Mouse (Mus musculus) right cerebral cortex, postnatal 25 days (tissue): ENCODE results near the gene Rtn4rl1.

Experiments
- DNase-seq: peaks from one replicate; pipeline ENCODE4 v3.0.0; 2022

Rtn4rl1 gene

GRCm38 (mm10) chr11:75220115-75220514 is 26.5 kb downstream of the Rtn4rl1 start:
- no peak for DNase-seq

GRCm38 (mm10) chr11:75220517-75221145 is 27.0 kb downstream of the Rtn4rl1 start:
- no peak for DNase-seq

- no peak for DNase-seq
Observed at GRCm38 (mm10) chr11:75224062-75224461, 30.5 kb downstream of the Rtn4rl1 start.

- DNase-seq: no peak
Observed at GRCm38 (mm10) chr11:75224835-75225234, 31.3 kb downstream of the Rtn4rl1 start.

GRCm38 (mm10) chr11:75227632-75228031 is 34.0 kb downstream of the Rtn4rl1 start:
- no peak for DNase-seq

- DNase-seq: no peak
Observed at GRCm38 (mm10) chr11:75229289-75229688, 35.7 kb downstream of the Rtn4rl1 start.

GRCm38 (mm10) chr11:75230272-75230760 is 36.7 kb downstream of the Rtn4rl1 start:
- DNase-seq: no peak

GRCm38 (mm10) chr11:75231756-75232155 is 38.2 kb downstream of the Rtn4rl1 start:
- DNase-seq: no peak

- DNase-seq: no peak
Observed at GRCm38 (mm10) chr11:75232434-75232833, 38.9 kb downstream of the Rtn4rl1 start.

GRCm38 (mm10) chr11:75234745-75235144 is 41.2 kb downstream of the Rtn4rl1 start:
- DNase-seq: peak; percentile 58

- no peak for DNase-seq
Observed at GRCm38 (mm10) chr11:75240158-75240934, 46.8 kb downstream of the Rtn4rl1 start.

GRCm38 (mm10) chr11:75242710-75243255 is 49.2 kb downstream of the Rtn4rl1 start:
- no peak for DNase-seq

- no peak for DNase-seq
Observed at GRCm38 (mm10) chr11:75244368-75245275, 51.0 kb downstream of the Rtn4rl1 start.

GRCm38 (mm10) chr11:75245372-75246330 is 52.1 kb downstream of the Rtn4rl1 start:
- DNase-seq: no peak

- no peak for DNase-seq
Observed at GRCm38 (mm10) chr11:75246589-75246988, 53.0 kb downstream of the Rtn4rl1 start.

- DNase-seq: no peak
Observed at GRCm38 (mm10) chr11:75247137-75247730, 53.7 kb downstream of the Rtn4rl1 start.

GRCm38 (mm10) chr11:75249588-75249987 is 56.0 kb downstream of the Rtn4rl1 start:
- DNase-seq: no peak

- no peak for DNase-seq
Observed at GRCm38 (mm10) chr11:75251006-75251512, 57.5 kb downstream of the Rtn4rl1 start.

GRCm38 (mm10) chr11:75251557-75252070 is 58.0 kb downstream of the Rtn4rl1 start:
- DNase-seq: no peak

- DNase-seq: peak; percentile 70
Observed at GRCm38 (mm10) chr11:75254252-75254912, 60.8 kb downstream of the Rtn4rl1 start.
